Mouse (Mus musculus): Measurements from ENCODE around the gene Wwp2. TPM values are rescaled to one million over a fixed set of nuclear protein-coding genes. Genes with fewer than 3 reads are reported as not detected.
A peak's percentile ranks its signal among the peaks of the same experiment; 100 is the strongest.

Gene Wwp2
- 10 to 100 TPM; 13.1 to 17.1 TPM for total RNA-seq (2021)
- long read RNA-seq, experiment 1, full-length matches to known transcripts: 5 of 17 reads
- long read RNA-seq, experiment 1, partial matches to known transcripts: 5 of 17 reads
- long read RNA-seq, experiment 1, other reads (novel, unspliced or antisense): 7 of 17 reads
- long read RNA-seq, experiment 2, full-length matches to known transcripts: 7 of 18 reads
- long read RNA-seq, experiment 2, partial matches to known transcripts: 5 of 18 reads
- long read RNA-seq, experiment 2, other reads (novel, unspliced or antisense): 6 of 18 reads

GRCm38 (mm10) chr8:107435962-107436831 is at the start of gene Wwp2:
Wwp2 (plus strand) TSS chr8:107436365.
- peak; percentile 54 to 65 for DNase-seq
- intact Hi-C loops (cut with DNase I): no loop called here

- intact Hi-C loops (cut with DNase I): loop anchor here (2.0 kb wide), 1 partner anchor 38 kb away; the partner anchor contains the start of gene Nob1
- DNase-seq: no peak
These were observed 49.5 kb upstream of the Wwp2 start for GRCm38 (mm10) chr8:107386642-107387041.

- intact Hi-C loops (cut with DNase I): loop anchor here (2.0 kb wide), 1 partner anchor 37 kb away; the partner anchor contains the start of gene Nob1
- peak in 1 of 2 experiments; percentile 37 for DNase-seq
These were observed 48.3 kb upstream of the Wwp2 start for GRCm38 (mm10) chr8:107387861-107388260.

GRCm38 (mm10) chr8:107389557-107389956 is 46.6 kb upstream of the Wwp2 start:
- intact Hi-C loops (cut with DNase I): no loop called here
- no peak for DNase-seq

GRCm38 (mm10) chr8:107390476-107391135 is 45.6 kb upstream of the Wwp2 start:
- intact Hi-C loops (cut with DNase I): no loop called here
- no peak for DNase-seq

- intact Hi-C loops (cut with DNase I): no loop called here
- DNase-seq: no peak
These were observed 45.0 kb upstream of the Wwp2 start for GRCm38 (mm10) chr8:107391136-107391516.

- intact Hi-C loops (cut with DNase I): no loop called here
- DNase-seq: no peak
These were observed 40.8 kb upstream of the Wwp2 start for GRCm38 (mm10) chr8:107395397-107395796.

GRCm38 (mm10) chr8:107396106-107396670 is 40.0 kb upstream of the Wwp2 start:
- intact Hi-C loops (cut with DNase I): no loop called here
- DNase-seq: no peak

- intact Hi-C loops (cut with DNase I): no loop called here
- DNase-seq: no peak
These were observed 38.5 kb upstream of the Wwp2 start for GRCm38 (mm10) chr8:107397665-107398064.

GRCm38 (mm10) chr8:107399495-107399894 is 36.7 kb upstream of the Wwp2 start:
- intact Hi-C loops (cut with DNase I): no loop called here
- no peak for DNase-seq

- intact Hi-C loops (cut with DNase I): no loop called here
- no peak for DNase-seq
These were observed 34.3 kb upstream of the Wwp2 start for GRCm38 (mm10) chr8:107401866-107402265.

GRCm38 (mm10) chr8:107403038-107403781 is 33.0 kb upstream of the Wwp2 start, which contains the start of gene Nqo1:
Nqo1 (minus strand) TSS chr8:107403206.
- intact Hi-C loops (cut with DNase I): no loop called here
- DNase-seq: peak; percentile 66 to 69

GRCm38 (mm10) chr8:107404057-107404456 is 32.1 kb upstream of the Wwp2 start:
- intact Hi-C loops (cut with DNase I): no loop called here
- DNase-seq: no peak

- no peak for DNase-seq
- intact Hi-C loops (cut with DNase I): no loop called here
These were observed 30.2 kb upstream of the Wwp2 start for GRCm38 (mm10) chr8:107405935-107406334.

- intact Hi-C loops (cut with DNase I): no loop called here
These were observed 24.8 kb upstream of the Wwp2 start for GRCm38 (mm10) chr8:107411391-107411790.

GRCm38 (mm10) chr8:107412552-107412951 is 23.6 kb upstream of the Wwp2 start:
- intact Hi-C loops (cut with DNase I): no loop called here
- DNase-seq: no peak

More at GRCm38 (mm10) chr8:107411391-107411790, 24.8 kb upstream of the Wwp2 start:
- no peak for DNase-seq

GRCm38 (mm10) chr8:107413881-107414280 is 22.3 kb upstream of the Wwp2 start:
- intact Hi-C loops (cut with DNase I): no loop called here
- no peak for DNase-seq

- DNase-seq: no peak
- intact Hi-C loops (cut with DNase I): no loop called here
These were observed 19.2 kb upstream of the Wwp2 start for GRCm38 (mm10) chr8:107417001-107417400.

- intact Hi-C loops (cut with DNase I): loop anchor here (2.0 to 10.0 kb wide), 2 partner anchors 37 to 319 kb away; no protein-coding TSS in a partner anchor
- no peak for DNase-seq
These were observed 12.0 kb upstream of the Wwp2 start for GRCm38 (mm10) chr8:107424176-107424575.
